Comparison of ENCODE assay signal across 9 mouse cellular contexts in the genomic region with DNA sequence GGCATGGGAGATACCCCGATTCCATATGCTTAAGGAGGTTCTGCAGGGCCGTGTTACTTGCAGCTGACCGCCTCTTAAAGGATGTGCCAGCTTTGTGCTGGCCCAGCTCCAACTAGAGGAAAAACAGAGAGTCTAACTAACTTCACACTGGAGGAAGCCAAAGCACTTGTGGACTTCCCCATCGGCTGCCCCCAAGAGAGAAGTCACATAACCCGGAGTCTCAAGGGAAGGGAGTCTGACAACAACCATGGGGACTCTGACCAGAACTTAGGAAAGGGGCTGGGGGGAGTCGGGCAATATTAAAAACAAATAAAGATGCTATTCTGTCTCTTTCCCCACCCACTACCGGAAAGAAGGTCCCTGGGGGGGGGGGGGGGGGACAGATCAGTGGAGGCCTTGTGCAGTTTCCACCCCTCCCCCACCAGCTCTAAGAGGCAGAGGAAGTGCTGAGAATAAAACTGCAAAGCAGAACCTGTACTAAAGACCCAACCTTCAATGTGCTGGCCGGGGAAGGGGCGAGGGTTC. TPM values are rescaled to one million over a fixed set of nuclear protein-coding genes. Genes with fewer than 3 reads are reported as not detected.
DNase-seq lines count a peak whose midpoint lies in the region; ATAC-seq lines count a peak whose summit lies in the region.
"Had no signal": no experiment of that assay in that cellular context is flagged by ENCODE, and none has a peak within 500 bp of the region (broad histone marks: within the 10 kb centered on the region; RNA-seq: fewer than 3 reads in every experiment).

No protein-coding gene starts in this region.

- peaks cover 99% of the 10 kb centered on the region for H3K4me1 ChIP-seq in heart, embryonic 10.5 days
- peaks cover 89% of the 10 kb centered on the region for H3K4me1 ChIP-seq in lung, embryonic 16.5 days (replicated peaks; ENCODE audit: control insufficient read depth, insufficient read depth, low read length)

- no peaks in the 10 kb centered on the region for H3K36me3 ChIP-seq in heart, embryonic 10.5 days
- H3K36me3 ChIP-seq in lung, embryonic 16.5 days (ENCODE audit: control insufficient read depth, insufficient read depth, low read length) = no peaks in the 10 kb centered on the region

- H3K4me2 ChIP-seq in lung, embryonic 16.5 days (ENCODE audit: low read depth, low read length) = peak overlapping the region; percentile 28

- peak overlapping the region; percentile 72 for H3K27ac ChIP-seq in heart, embryonic 10.5 days
- peak overlapping the region; percentile 86 for H3K27ac ChIP-seq in lung, embryonic 16.5 days (ENCODE audit: low read length)

- H3K27me3 ChIP-seq in heart, embryonic 10.5 days (ENCODE audit: insufficient read depth, poor library complexity, severe bottlenecking) = no peaks in the 10 kb centered on the region
- H3K27me3 ChIP-seq in lung, embryonic 16.5 days (ENCODE audit: control insufficient read depth, insufficient read depth, low read depth, low read length) = no peaks in the 10 kb centered on the region

- ATAC-seq in lung, embryonic 16.5 days (ENCODE audit: low read depth) = peak; percentile 43

- no peaks in the 10 kb centered on the region for H3K9me3 ChIP-seq in heart, embryonic 10.5 days
- H3K9me3 ChIP-seq in lung, embryonic 16.5 days (ENCODE audit: control insufficient read depth, low read length) = no peaks in the 10 kb centered on the region

- 43% methylated on average over 9 of the region's 9 CpGs for WGBS in heart, embryonic 10.5 days
- WGBS in lung, embryonic 16.5 days = 18% methylated on average over 9 of the region's 9 CpGs

- peak; percentile 45 for DNase-seq in gastrocnemius, adult 18-20 months (ENCODE audit: low spot score)
- no peak for DNase-seq in gastrocnemius, adult 8-10 months (ENCODE audit: low spot score in 2 of 2)
- DNase-seq in adrenal gland, postnatal 25 days = peak; percentile 38
- no peak for DNase-seq in heart, embryonic 10.5 days (ENCODE audit: low spot score)
- DNase-seq in kidney, adult 9 months = peak; percentile 49
- DNase-seq in spleen, postnatal 36 days (ENCODE audit: low spot score in 2 of 2) = peak; percentile 89 to 93
- no peak for DNase-seq in urinary bladder, adult 18-20 months (ENCODE audit: low spot score in 2 of 2)

- no peak overlapping the region for H3K9ac ChIP-seq in lung, embryonic 16.5 days (ENCODE audit: low read length)

- no peak overlapping the region for H3K4me3 ChIP-seq in heart, embryonic 10.5 days
- no peak overlapping the region for H3K4me3 ChIP-seq in lung, embryonic 16.5 days (ENCODE audit: low read length)
- H3K4me3 ChIP-seq: myocyte had no signal

RNA-seq across cellular contexts. Expression of gene Sh3pxd2a, which starts 17.3 kb away (rescaled TPM):
- 10 to 100 TPM; 32.8 to 42.6 TPM for total RNA-seq in gastrocnemius, adult 18-20 months (2021)
- 10 to 100 TPM; 33.4 to 44.9 (median 41.1) TPM for total RNA-seq in gastrocnemius, adult 8-10 months (2022)
- total RNA-seq in adrenal gland, postnatal 25 days (2021) = 36.2 and 41.6 TPM in 2 replicates
- polyA plus RNA-seq in heart, embryonic 10.5 days (2016; fragmentation: Nextera tagmentation; extraction: Ambion mirVana) = 3.4 and 3.9 TPM in 2 replicates
- 6.1 and 6.6 TPM in 2 replicates for polyA plus RNA-seq in lung, embryonic 16.5 days (2015; fragmentation: Nextera tagmentation; extraction: Ambion mirVana)

Comparison
In these comparisons a context has a peak if more than half of its experiments do, and no peak if none do; other contexts are left out.
1. DNase-seq: peak in gastrocnemius, adult 18-20 months (single experiment), adrenal gland, postnatal 25 days (single experiment), kidney, adult 9 months (single experiment) and spleen, postnatal 36 days (2 of 2); none in gastrocnemius, adult 8-10 months (0 of 2), heart, embryonic 10.5 days (single experiment) and urinary bladder, adult 18-20 months (0 of 2).